Mouse (Mus musculus) thymus, adult 2 months (tissue): ENCODE results near the gene Abca4.

Experiments used
- CTCF ChIP-seq: fragments of 200-500 bp; IDR thresholded peaks from 2 replicates; pipeline ENCODE4 v1.5.1; 2012; ENCODE audit warnings: mild to moderate bottlenecking, control low read depth, low read length, moderate library complexity, borderline replicate concordance; ENCODE audit not compliant: control insufficient read depth, poor library complexity, insufficient read depth; ENCODE audit errors: extremely low read depth
- POLR2A ChIP-seq: fragments of 200-500 bp; IDR thresholded peaks from 2 replicates; pipeline ENCODE4 v1.6.1; 2012; ENCODE audit warnings: mild to moderate bottlenecking, low read length, control low read depth, moderate library complexity; ENCODE audit not compliant: control insufficient read depth, poor library complexity, insufficient read depth; ENCODE audit errors: extremely low read depth

GRCm38 (mm10) chr3:122131633-122132032 is 87.4 kb downstream of the Abca4 start:
- TF ChIP-seq CTCF = no peak
- TF ChIP-seq POLR2A = no peak
